13 mouse cellular contexts compared by ENCODE assay signal in the genomic region with DNA sequence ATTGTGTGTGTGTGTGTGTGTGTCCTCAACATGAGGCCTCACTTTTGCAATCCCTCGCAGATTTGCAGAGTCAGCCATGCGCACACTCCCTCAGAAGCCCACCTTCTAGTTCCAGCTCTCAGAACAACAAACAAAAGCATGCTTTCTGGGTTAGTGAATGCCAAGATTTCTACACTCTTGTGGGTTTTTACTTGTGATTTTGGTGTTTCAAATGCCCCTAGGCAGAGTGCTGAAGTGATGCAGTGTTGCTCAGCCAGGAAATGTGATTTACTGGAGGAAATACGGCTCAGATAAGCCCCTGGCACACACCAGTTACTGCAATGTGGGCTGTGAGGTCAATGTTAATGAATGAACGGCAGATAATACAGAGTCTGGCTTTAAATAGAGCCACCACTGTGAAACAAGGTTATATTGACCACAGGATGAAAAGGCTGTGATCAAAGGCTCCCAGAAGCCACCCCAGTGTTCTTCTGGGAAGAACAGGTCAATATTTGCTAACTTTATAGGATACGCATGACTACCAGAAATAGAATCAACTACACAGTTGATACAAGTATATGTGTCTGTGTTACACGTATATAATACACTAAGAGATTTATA. TPM values are rescaled to one million over a fixed set of nuclear protein-coding genes. Genes with fewer than 3 reads are reported as not detected.
DNase-seq lines count a peak whose midpoint lies in the region; ATAC-seq and TF ChIP-seq lines count a peak whose summit lies in the region.
"Had no signal": no experiment of that assay in that cellular context is flagged by ENCODE, and none has a peak within 500 bp of the region (broad histone marks: within the 10 kb centered on the region; RNA-seq: fewer than 3 reads in every experiment).

No protein-coding gene starts in this region.

- no peak for ATAC-seq in heart, embryonic 13.5 days (ENCODE audit: extremely low read depth, insufficient number of reproducible peaks, low FRiP score, low TSS enrichment)
- no peak for ATAC-seq in lung, embryonic 16.5 days (ENCODE audit: low read depth)
- no peak for ATAC-seq in embryonic facial prominence, embryonic 13.5 days (ENCODE audit: insufficient number of reproducible peaks, insufficient read depth, low FRiP score, low TSS enrichment, low read depth)
- ATAC-seq in liver, postnatal 0 days: peak; percentile 51

- H3K4me2 ChIP-seq in heart, embryonic 13.5 days: no peak overlapping the region
- H3K4me2 ChIP-seq in lung, embryonic 16.5 days (ENCODE audit: low read depth, low read length): no peak overlapping the region
- H3K4me2 ChIP-seq in embryonic facial prominence, embryonic 13.5 days: no peak overlapping the region
- no peak overlapping the region for H3K4me2 ChIP-seq in liver, postnatal 0 days (ENCODE audit: low read depth, low read length)

- TF ChIP-seq EP300 in liver, postnatal 0 days (IDR thresholded peaks at IDR 0.05; ENCODE audit: low read depth): 0 out of 2 replicates have a peak, but pooled peaks have one; percentile 8

- peaks cover 32% of the 10 kb centered on the region for H3K4me1 ChIP-seq in heart, embryonic 13.5 days
- H3K4me1 ChIP-seq in lung, embryonic 16.5 days (replicated peaks; ENCODE audit: control insufficient read depth, insufficient read depth, low read length): peaks cover 9% of the 10 kb centered on the region; the same call in 1 of the 2 replicates
- peaks cover 9% of the 10 kb centered on the region for H3K4me1 ChIP-seq in embryonic facial prominence, embryonic 13.5 days
- peaks cover 13% of the 10 kb centered on the region for H3K4me1 ChIP-seq in liver, postnatal 0 days (ENCODE audit: insufficient read depth)

- H3K27ac ChIP-seq in heart, embryonic 13.5 days (replicated peaks): peak overlapping the region; percentile 72
- H3K27ac ChIP-seq in lung, embryonic 16.5 days (ENCODE audit: low read length): peak overlapping the region; percentile 59
- peak overlapping the region; percentile 22; the same call in 1 of the 2 replicates for H3K27ac ChIP-seq in embryonic facial prominence, embryonic 13.5 days
- H3K27ac ChIP-seq in liver, postnatal 0 days (ENCODE audit: low read depth): peak overlapping the region; percentile 72
- H3K27ac ChIP-seq: forebrain, embryonic 10.5 days; gastrocnemius, adult 2 months; macrophage had no signal

- TF ChIP-seq CTCF in liver, postnatal 0 days (IDR thresholded peaks at IDR 0.05; ENCODE audit: low read depth): no peak

- peaks cover 23% of the 10 kb centered on the region for H3K27me3 ChIP-seq in heart, embryonic 13.5 days (replicated peaks)
- H3K27me3 ChIP-seq in lung, embryonic 16.5 days (ENCODE audit: control insufficient read depth, insufficient read depth, low read depth, low read length): no peaks in the 10 kb centered on the region
- no peaks in the 10 kb centered on the region for H3K27me3 ChIP-seq in embryonic facial prominence, embryonic 13.5 days
- no peaks in the 10 kb centered on the region for H3K27me3 ChIP-seq in liver, postnatal 0 days (ENCODE audit: insufficient read depth, low read length)

- no peaks in the 10 kb centered on the region for H3K9me3 ChIP-seq in heart, embryonic 13.5 days
- H3K9me3 ChIP-seq in lung, embryonic 16.5 days (ENCODE audit: control insufficient read depth, low read length): no peaks in the 10 kb centered on the region
- H3K9me3 ChIP-seq in embryonic facial prominence, embryonic 13.5 days: no peaks in the 10 kb centered on the region
- no peaks in the 10 kb centered on the region for H3K9me3 ChIP-seq in liver, postnatal 0 days (ENCODE audit: low read length)
- H3K9me3 ChIP-seq: forebrain, embryonic 10.5 days had no signal

- H3K4me3 ChIP-seq in heart, embryonic 13.5 days: no peak overlapping the region
- H3K4me3 ChIP-seq in lung, embryonic 16.5 days (ENCODE audit: low read length): no peak overlapping the region
- H3K4me3 ChIP-seq in embryonic facial prominence, embryonic 13.5 days: no peak overlapping the region
- H3K4me3 ChIP-seq in liver, postnatal 0 days (ENCODE audit: low read depth, low read length): no peak overlapping the region
- H3K4me3 ChIP-seq: forebrain, embryonic 10.5 days; gastrocnemius, adult 2 months had no signal

- H3K9ac ChIP-seq in heart, embryonic 13.5 days: no peak overlapping the region
- H3K9ac ChIP-seq in lung, embryonic 16.5 days (ENCODE audit: low read length): no peak overlapping the region
- no peak overlapping the region for H3K9ac ChIP-seq in embryonic facial prominence, embryonic 13.5 days
- H3K9ac ChIP-seq in liver, postnatal 0 days (replicated peaks): no peak overlapping the region

- H3K36me3 ChIP-seq in heart, embryonic 13.5 days: no peaks in the 10 kb centered on the region
- H3K36me3 ChIP-seq in lung, embryonic 16.5 days (ENCODE audit: control insufficient read depth, insufficient read depth, low read length): no peaks in the 10 kb centered on the region
- no peaks in the 10 kb centered on the region for H3K36me3 ChIP-seq in embryonic facial prominence, embryonic 13.5 days
- H3K36me3 ChIP-seq in liver, postnatal 0 days (replicated peaks; ENCODE audit: insufficient read depth, low read length): 0 out of 2 replicates have a peak, but pooled peaks cover under 1% of the 10 kb centered on the region
- H3K36me3 ChIP-seq: forebrain, embryonic 10.5 days had no signal

- no peak for DNase-seq in heart, postnatal 25 days (ENCODE audit: low spot score)
- no peak for DNase-seq in lung, adult 18-20 months
- DNase-seq in liver, postnatal 0 days: no peak
- DNase-seq in left cerebral cortex, postnatal 14 days (ENCODE audit: low spot score in 2 of 2): no peak
- DNase-seq in neural tube, embryonic 10.5 days (ENCODE audit: extremely low spot score, low spot score): no peak
- DNase-seq: cerebellum, postnatal 14 days; gastrocnemius, adult 2 months had no signal

- intact Hi-C loops in heart, postnatal 25 days (cut with DNase I): no loop called here
- intact Hi-C loops in left cerebral cortex, postnatal 14 days (cut with DNase I): no loop called here

- 47% methylated on average over 6 of the region's 6 CpGs for WGBS in heart, embryonic 13.5 days
- 29% methylated on average over 6 of the region's 6 CpGs for whole genome bisulfite sequencing in lung, embryonic 16.5 days
- 38% methylated on average over 6 of the region's 6 CpGs for WGBS in embryonic facial prominence, embryonic 13.5 days
- WGBS in liver, postnatal 0 days (ENCODE audit: insufficient replicate concordance): 27% methylated on average over 6 of the region's 6 CpGs

RNA-seq across cellular contexts. Expression of a gene that starts 2.7 kb away (rescaled TPM):
- polyA plus RNA-seq in heart, embryonic 13.5 days (2015; fragmentation: Nextera tagmentation; extraction: Ambion mirVana): 18.4 and 20.3 TPM in 2 replicates
- 1 to 10 TPM; 6.2 to 8.3 TPM for total RNA-seq in heart, postnatal 25 days (2021)
- polyA plus RNA-seq in lung, embryonic 16.5 days (2015; fragmentation: Nextera tagmentation; extraction: Ambion mirVana): 23.9 and 24.8 TPM in 2 replicates
- 35.0 and 35.4 TPM in 2 replicates for polyA plus RNA-seq in embryonic facial prominence, embryonic 13.5 days (2015; fragmentation: Nextera tagmentation; extraction: Ambion mirVana)
- 7.1 and 7.5 TPM in 2 replicates for polyA plus RNA-seq in liver, postnatal 0 days (2015; fragmentation: Nextera tagmentation; extraction: Ambion mirVana)
- 10 to 100 TPM; 19.5 to 21.2 TPM for total RNA-seq in left cerebral cortex, postnatal 14 days (2021)

RNA-seq across cellular contexts. Expression of a gene that starts 50.6 kb away (rescaled TPM):
- 0.08 and 0.47 TPM in 2 replicates for polyA plus RNA-seq in heart, embryonic 13.5 days (2015; fragmentation: Nextera tagmentation; extraction: Ambion mirVana)
- under 1 TPM; 0.36 to 0.57 TPM for total RNA-seq in heart, postnatal 25 days (2021)
- polyA plus RNA-seq in lung, embryonic 16.5 days (2015; fragmentation: Nextera tagmentation; extraction: Ambion mirVana): 0.58 and 0.63 TPM in 2 replicates
- polyA plus RNA-seq in embryonic facial prominence, embryonic 13.5 days (2015; fragmentation: Nextera tagmentation; extraction: Ambion mirVana): 0.18 and 1.3 TPM in 2 replicates
- 14.8 and 16.5 TPM in 2 replicates for polyA plus RNA-seq in liver, postnatal 0 days (2015; fragmentation: Nextera tagmentation; extraction: Ambion mirVana)
- total RNA-seq in left cerebral cortex, postnatal 14 days (2021): not detected
- total RNA-seq: layer of hippocampus, postnatal 10 days had no signal
- polyA plus RNA-seq: macrophage had no signal

RNA-seq across cellular contexts. Expression of a gene that starts 59.9 kb away (rescaled TPM):
- 20.2 and 21.9 TPM in 2 replicates for polyA plus RNA-seq in heart, embryonic 13.5 days (2015; fragmentation: Nextera tagmentation; extraction: Ambion mirVana)
- total RNA-seq in heart, postnatal 25 days (2021): 10 to 100 TPM; 39.0 to 42.8 TPM
- 27.1 and 32.5 TPM in 2 replicates for polyA plus RNA-seq in lung, embryonic 16.5 days (2015; fragmentation: Nextera tagmentation; extraction: Ambion mirVana)
- 25.3 and 35.9 TPM in 2 replicates for polyA plus RNA-seq in embryonic facial prominence, embryonic 13.5 days (2015; fragmentation: Nextera tagmentation; extraction: Ambion mirVana)
- 9.6 and 11.6 TPM in 2 replicates for polyA plus RNA-seq in liver, postnatal 0 days (2015; fragmentation: Nextera tagmentation; extraction: Ambion mirVana)
- 10 to 100 TPM; 35.5 to 42.0 TPM for total RNA-seq in left cerebral cortex, postnatal 14 days (2021)

Comparison
In these comparisons a context has a peak if more than half of its experiments do, and no peak if none do; other contexts are left out.
1. H3K27ac ChIP-seq: peak in every context shown above with its lines; median percentile 72 in heart, embryonic 13.5 days; 72 in liver, postnatal 0 days; 59 in lung, embryonic 16.5 days; 22 in embryonic facial prominence, embryonic 13.5 days.